Mouse (Mus musculus) heart, adult 2 months (tissue): ENCODE results near the gene Atl2. TPM values are rescaled to one million over a fixed set of nuclear protein-coding genes. Genes with fewer than 3 reads are reported as not detected.

ENCODE experiments used
- DNase-seq, 2 experiments: peaks; one replicate each; pipeline ENCODE4 v3.0.0; 2021
- H3K27ac ChIP-seq: fragments of 200-600 bp; 2 replicates; pipeline ENCODE4 v1.8.1; 2022
- H3K27me3 ChIP-seq: fragments of 200-500 bp; 2 replicates; pipeline ENCODE4 v1.6.1; 2012; ENCODE audit warnings: mild to moderate bottlenecking, low read length, inconsistent platforms, mixed read lengths; ENCODE audit not compliant: control insufficient read depth, insufficient read depth
- H3K36me3 ChIP-seq: fragments of 200-500 bp; 2 replicates; pipeline ENCODE4 v1.6.1; 2012; ENCODE audit warnings: low read length, inconsistent platforms; ENCODE audit not compliant: control insufficient read depth, insufficient read depth
- H3K4me1 ChIP-seq: fragments of 200-500 bp; 2 replicates; pipeline ENCODE4 v1.6.1; 2011; ENCODE audit warnings: low read length; ENCODE audit not compliant: control insufficient read depth, insufficient read depth
- H3K4me3 ChIP-seq: fragments of 200-600 bp; 2 replicates; pipeline ENCODE4 v1.8.1; 2022
- H3K79me2 ChIP-seq: fragments of 200-500 bp; replicated peaks from 2 replicates; pipeline ENCODE4 v1.6.1; 2012; ENCODE audit warnings: mild to moderate bottlenecking, inconsistent platforms, low read length, moderate library complexity, mixed read lengths; ENCODE audit not compliant: control insufficient read depth, insufficient read depth
- H3K9ac ChIP-seq: fragments of 200-500 bp; 2 replicates; pipeline ENCODE4 v1.6.1; 2012; ENCODE audit warnings: low read depth, mild to moderate bottlenecking, control low read depth, inconsistent platforms, low read length, mixed read lengths
- CTCF ChIP-seq: fragments of 200-600 bp; IDR thresholded peaks from 2 replicates; pipeline ENCODE4 v1.8.1; 2022; ENCODE audit warnings: antibody characterized with exemption, mild to moderate bottlenecking, moderate library complexity
- EP300 ChIP-seq: fragments of 200-500 bp; IDR thresholded peaks from 2 replicates; pipeline ENCODE4 v1.6.1; 2011; ENCODE audit warnings: low read depth, low read length, control low read depth; ENCODE audit not compliant: insufficient read depth
- POLR2A ChIP-seq: fragments of 200-500 bp; IDR thresholded peaks from 2 replicates; pipeline ENCODE4 v1.6.1; 2011; ENCODE audit warnings: mild to moderate bottlenecking, low read depth, low read length, control low read depth; ENCODE audit not compliant: insufficient read depth
- WGBS: fragments of 180-500 bp; shearing (Covaris S2); methylation state at CpG from one replicate; pipeline ENCODE4 v1.1.7; 2018; 5-methylcytosine and 5-hydroxymethylcytosine counted together
- intact Hi-C: fragments of 180-260 bp; cut with DNase I; formaldehyde crosslinking; loops from one replicate; pipeline ENCODE4 v1.15.1; 2025
- polyA plus RNA-seq: library from polyadenylated mRNA; depleted of rRNA; stranded (reverse); fragments of >200 nt; gene quantifications from 2 replicates; pipeline ENCODE4 v1.2.3, GENCODE M21; 2012
- total RNA-seq, 2 experiments: library from RNA; stranded (reverse); gene quantifications; 2 replicates each; pipeline ENCODE4 v1.2.3; 2021

The Atl2 gene
- total and polyA plus RNA-seq, 3 experiments = 16.0 to 36.4 (median 31.9) TPM

GRCm38 (mm10) chr17:79826482-79827034, 69.4 kb downstream of the Atl2 start:
- no peak overlapping the region for H3K27ac ChIP-seq
- no peaks in the 10 kb centered on the region for H3K27me3 ChIP-seq
- H3K4me3 ChIP-seq = no peak overlapping the region
- 78% methylated on average over 6 of the region's 6 CpGs for WGBS
- TF ChIP-seq EP300 = no peak
- no peak for DNase-seq
- H3K9ac ChIP-seq = no peak overlapping the region
- H3K79me2 ChIP-seq = no peaks in the 10 kb centered on the region
- H3K4me1 ChIP-seq = peaks cover 5% of the 10 kb centered on the region
- H3K36me3 ChIP-seq = no peaks in the 10 kb centered on the region
- intact Hi-C loops = no loop called here

- Histone ChIP-seq H3K27ac (no peak overlapping the region), H3K4me3 (no peak overlapping the region), H3K4me1 (peaks cover 5% of the 10 kb centered on the region), H3K36me3 (no peaks in the 10 kb centered on the region), H3K9ac (no peak overlapping the region), H3K27me3 (no peaks in the 10 kb centered on the region), H3K79me2 (no peaks in the 10 kb centered on the region)
- WGBS = 67% methylated on average over 11 of the region's 11 CpGs
- intact Hi-C loops = no loop called here
- DNase-seq = peak in 1 of 2 experiments; percentile 14
- TF ChIP-seq POLR2A (no peak), EP300 (no peak), CTCF (no peak)
Measured at GRCm38 (mm10) chr17:79825241-79826030, 70.5 kb downstream of the Atl2 start.

- no peaks in the 10 kb centered on the region for H3K36me3 ChIP-seq
- TF ChIP-seq EP300 = no peak
- TF ChIP-seq POLR2A = no peak
- TF ChIP-seq CTCF = no peak
- 67% methylated on average over 1 of the region's 1 CpGs for WGBS
- intact Hi-C loops = no loop called here
- no peak overlapping the region for H3K9ac ChIP-seq
- H3K27me3 ChIP-seq = no peaks in the 10 kb centered on the region
- H3K79me2 ChIP-seq = no peaks in the 10 kb centered on the region
- H3K27ac ChIP-seq = no peak overlapping the region
- no peak for DNase-seq
- H3K4me1 ChIP-seq = peaks cover 5% of the 10 kb centered on the region
- no peak overlapping the region for H3K4me3 ChIP-seq
Measured at GRCm38 (mm10) chr17:79824406-79824805, 71.5 kb downstream of the Atl2 start.

GRCm38 (mm10) chr17:79818884-79819283, 77.0 kb downstream of the Atl2 start:
- intact Hi-C loops = no loop called here
- WGBS = 40% methylated on average over 3 of the region's 3 CpGs

GRCm38 (mm10) chr17:79817995-79818394, 77.9 kb downstream of the Atl2 start:
- no peak for TF ChIP-seq CTCF
- no peak for TF ChIP-seq POLR2A
- TF ChIP-seq EP300 = no peak
- Histone ChIP-seq H3K9ac (no peak overlapping the region), H3K4me1 (no peaks in the 10 kb centered on the region; the same call in 1 of the 2 replicates), H3K79me2 (no peaks in the 10 kb centered on the region), H3K36me3 (no peaks in the 10 kb centered on the region), H3K4me3 (no peak overlapping the region), H3K27ac (no peak overlapping the region), H3K27me3 (no peaks in the 10 kb centered on the region)
- WGBS = 56% methylated on average over 7 of the region's 7 CpGs
- intact Hi-C loops = no loop called here
- no peak for DNase-seq

More at GRCm38 (mm10) chr17:79818884-79819283, 77.0 kb downstream of the Atl2 start:
- Histone ChIP-seq H3K4me3 (no peak overlapping the region), H3K79me2 (no peaks in the 10 kb centered on the region), H3K4me1 (no peaks in the 10 kb centered on the region; the same call in 1 of the 2 replicates), H3K27ac (no peak overlapping the region), H3K9ac (no peak overlapping the region), H3K27me3 (no peaks in the 10 kb centered on the region), H3K36me3 (no peaks in the 10 kb centered on the region)
- TF ChIP-seq CTCF (no peak), POLR2A (no peak)
- no peak for DNase-seq

- TF ChIP-seq CTCF = no peak
- TF ChIP-seq EP300 = no peak
- TF ChIP-seq POLR2A = no peak
- DNase-seq = no peak
- Histone ChIP-seq H3K27me3 (no peaks in the 10 kb centered on the region), H3K79me2 (no peaks in the 10 kb centered on the region), H3K27ac (no peak overlapping the region), H3K4me3 (no peak overlapping the region), H3K4me1 (no peaks in the 10 kb centered on the region; the same call in 1 of the 2 replicates), H3K36me3 (no peaks in the 10 kb centered on the region), H3K9ac (no peak overlapping the region)
- WGBS = 82% methylated on average over 9 of the region's 9 CpGs
- intact Hi-C loops = no loop called here
Measured at GRCm38 (mm10) chr17:79817551-79817950, 78.4 kb downstream of the Atl2 start.
